Mouse (Mus musculus) large intestine, adult 2 months (tissue): ENCODE data around the gene Olfr869. TPM values are rescaled to one million over a fixed set of nuclear protein-coding genes. Genes with fewer than 3 reads are reported as not detected.

Experiments used
- DNase-seq: peaks from one replicate; pipeline ENCODE4 v3.0.0-alpha.2; 2012; ENCODE audit warnings: low read depth, low spot score
- WGBS: fragments of 180-500 bp; shearing (Covaris S2); methylation state at CpG from one replicate; pipeline ENCODE4 v1.1.7; 2018; 5-methylcytosine and 5-hydroxymethylcytosine counted together
- polyA plus RNA-seq: library from polyadenylated mRNA; depleted of rRNA; stranded (reverse); fragments of >200 nt; gene quantifications from 2 replicates; pipeline ENCODE4 v1.2.3, GENCODE M21; 2012; rRNA removed

The Olfr869 gene
- polyA plus RNA-seq, result not detected in 2 replicates

DNA sequence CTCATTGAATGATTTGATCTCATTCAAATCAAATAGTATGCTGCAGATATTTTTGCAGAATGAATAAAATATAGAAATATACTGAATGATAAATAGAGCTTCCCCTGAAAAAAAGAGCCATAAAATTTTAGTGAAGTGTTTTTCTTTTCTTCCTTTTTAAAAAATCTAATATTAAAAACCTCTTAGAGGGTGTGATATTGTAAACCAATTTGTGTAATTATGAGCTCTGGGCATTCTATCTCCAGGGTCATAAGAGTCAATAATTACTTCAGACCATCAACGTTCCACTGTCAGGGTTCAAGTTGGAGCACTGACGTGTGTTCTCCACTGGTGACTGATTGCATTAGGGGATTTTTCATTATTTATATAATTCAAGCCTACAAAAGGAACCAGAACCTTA lies at the start of gene Olfr869:
Gene Olfr869, plus strand, starts transcription at position 301 of the 400 bp plus-strand sequence.
- WGBS, result 69% methylated on average over 2 of the region's 2 CpGs
- DNase-seq, result no peak

DNA sequence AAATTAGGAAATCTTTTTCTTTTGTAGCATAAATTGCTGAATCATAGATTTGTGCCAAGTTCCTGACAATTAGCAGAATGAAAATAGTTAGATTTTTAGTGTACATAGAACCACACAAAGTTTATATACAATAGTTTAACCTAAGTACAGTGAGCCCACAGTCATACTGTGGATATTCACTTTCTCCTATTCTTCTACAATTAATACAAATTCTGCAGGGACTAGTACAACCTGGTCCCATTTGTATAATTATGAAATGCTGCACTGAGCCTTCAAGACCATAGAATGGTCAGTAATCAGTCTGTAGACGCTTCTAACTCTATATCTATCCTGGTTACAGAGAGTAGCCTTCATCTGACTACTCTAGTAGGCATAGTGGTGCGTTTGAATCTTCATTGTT lies 30.5 kb upstream of the Olfr869 start, which contains the start of gene Olfr868:
Gene Olfr868, plus strand, starts transcription at position 301 of the 400 bp plus-strand sequence.
- DNase-seq, result no peak
- 31% methylated on average over 2 of the region's 2 CpGs for WGBS

GRCm38 (mm10) chr9:20149706-20150105 lies 20.9 kb downstream of the Olfr869 start:
- no peak for DNase-seq
- WGBS, result 83% methylated on average over 3 of the region's 3 CpGs

DNA sequence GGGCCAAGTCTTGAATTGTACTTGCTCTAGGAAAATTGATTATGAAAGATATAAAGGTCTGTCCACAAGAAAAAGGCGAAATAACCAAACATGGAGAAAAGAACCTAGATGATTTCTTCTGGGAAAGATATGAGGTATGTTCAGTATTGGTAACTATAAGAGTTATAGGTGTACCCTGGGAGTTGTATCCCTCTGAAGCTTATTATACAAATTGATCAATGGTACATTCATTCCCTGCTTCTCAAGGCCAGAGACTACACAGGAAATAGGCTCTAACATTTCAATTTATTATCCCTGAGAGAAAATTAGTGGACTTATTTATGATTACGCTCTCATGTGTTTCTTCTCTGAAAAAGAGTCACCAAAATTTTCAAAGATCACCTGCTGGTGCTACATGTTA lies 45.1 kb downstream of the Olfr869 start, which contains the start of gene Olfr870:
Gene Olfr870, minus strand, starts transcription at position 101 of the 400 bp plus-strand sequence.
- WGBS, result 74% methylated on average over 2 of the region's 2 CpGs

GRCm38 (mm10) chr9:20179463-20179862 lies 50.7 kb downstream of the Olfr869 start:
- no peak for DNase-seq
- 62% methylated on average over 5 of the region's 5 CpGs for WGBS

More for the DNA sequence above, 45.1 kb downstream of the Olfr869 start, which contains the start of gene Olfr870:
- no peak for DNase-seq

Other genes with a start within 250 kb of the Olfr869 start
- gene Olfr862, start 241.0 kb upstream of the Olfr869 start, polyA plus RNA-seq, result not detected in 2 replicates
- gene Olfr77, start 212.1 kb upstream of the Olfr869 start, polyA plus RNA-seq, result not detected in 2 replicates
- gene Olfr866, start 101.0 kb upstream of the Olfr869 start, polyA plus RNA-seq, result not detected in 2 replicates
- not detected in 2 replicates for gene Olfr867, start 71.4 kb upstream of the Olfr869 start, polyA plus RNA-seq
- not detected in 2 replicates for gene Olfr868, start 30.4 kb upstream of the Olfr869 start, polyA plus RNA-seq
- gene Olfr870, start 45.0 kb downstream of the Olfr869 start, polyA plus RNA-seq, result not detected in 2 replicates
- gene Olfr871, start 83.2 kb downstream of the Olfr869 start, polyA plus RNA-seq, result not detected in 2 replicates
- not detected in 2 replicates for gene Olfr872, start 108.1 kb downstream of the Olfr869 start, polyA plus RNA-seq
- gene Olfr39, start 153.3 kb downstream of the Olfr869 start, polyA plus RNA-seq, result not detected in 2 replicates
- not detected in 2 replicates for gene Olfr873, start 169.5 kb downstream of the Olfr869 start, polyA plus RNA-seq
- not detected in 2 replicates for gene Olfr18, start 207.1 kb downstream of the Olfr869 start, polyA plus RNA-seq